Mouse (Mus musculus): ENCODE data around the gene Alk. TPM values are rescaled to one million over a fixed set of nuclear protein-coding genes. Genes with fewer than 3 reads are reported as not detected.

Gene Alk
- polyA plus RNA-seq, 1 experiment from 2014 or later, result 0.09 TPM

DNA sequence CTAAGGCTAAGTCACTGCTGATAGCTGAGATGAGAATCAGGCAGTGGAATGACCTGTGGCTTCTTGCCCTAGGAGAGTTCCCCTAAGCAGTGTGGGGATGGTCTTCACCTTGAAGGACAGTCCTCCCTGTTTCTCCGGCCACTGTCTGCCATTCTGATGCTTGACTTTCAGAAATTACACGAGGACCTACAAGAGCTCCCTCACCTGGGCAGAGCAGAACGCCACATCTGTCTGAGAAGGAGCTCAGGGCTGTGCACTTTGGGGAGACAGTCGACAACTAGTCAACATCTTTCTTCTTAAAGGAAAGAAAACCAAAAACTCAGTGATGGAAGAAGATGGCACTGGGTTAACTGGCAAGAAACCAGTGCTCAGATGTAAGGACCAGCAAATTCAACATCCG lies 335.9 kb downstream of the Alk start:
- Histone ChIP-seq H3K27me3 (ENCODE audit: poor library complexity, severe bottlenecking) (no peaks in the 10 kb centered on the region), H3K9me3 (no peaks in the 10 kb centered on the region), H3K36me3 (replicated peaks) (no peaks in the 10 kb centered on the region), H3K27ac (no peak overlapping the region), H3K4me1 (no peaks in the 10 kb centered on the region), H3K4me3 (no peak overlapping the region)
- no peak for DNase-seq (ENCODE audit: extremely low spot score, low spot score)
- WGBS, result 86% methylated on average over 5 of the region's 5 CpGs

DNA sequence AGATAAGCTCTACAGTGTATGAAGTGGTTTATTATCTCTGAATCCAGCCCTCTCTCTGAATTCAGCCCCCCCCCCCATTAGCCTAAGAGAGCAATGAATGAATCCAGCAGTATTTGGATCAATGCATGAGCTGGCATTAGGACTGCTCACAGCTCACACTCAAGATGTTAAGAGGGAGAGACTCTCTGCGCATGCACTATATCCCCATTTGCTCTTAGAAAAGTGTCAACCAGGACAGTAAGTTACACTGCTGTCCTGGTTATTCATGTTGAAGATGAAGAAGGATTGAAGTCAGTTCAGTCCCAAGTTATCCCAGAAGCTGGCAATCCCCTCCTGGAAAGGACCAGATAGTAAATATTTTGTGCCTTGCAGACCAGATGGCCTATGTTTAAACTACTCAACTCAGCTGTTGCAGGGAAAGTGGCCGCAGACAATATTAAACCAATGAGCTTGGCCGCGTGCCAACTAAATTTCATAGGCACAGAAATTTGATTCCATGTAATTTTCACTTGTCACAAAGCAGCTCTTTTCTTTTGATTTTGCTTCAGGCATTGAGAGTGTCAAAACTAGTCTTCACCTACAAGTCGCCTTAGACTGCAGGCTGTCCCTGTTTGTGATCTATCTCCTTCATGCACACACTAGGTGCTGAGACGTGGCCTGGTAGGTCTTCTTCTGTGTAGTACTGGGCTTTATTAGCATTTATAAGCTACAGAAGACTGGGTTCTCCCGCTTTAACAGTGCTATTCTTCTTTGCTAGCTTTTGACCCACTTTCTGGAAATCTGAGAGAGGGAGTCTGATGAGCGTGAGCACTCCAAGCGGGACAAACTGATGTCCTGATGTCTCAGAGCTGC lies 339.0 kb downstream of the Alk start:
- no peak overlapping the region for H3K4me3 ChIP-seq
- no peaks in the 10 kb centered on the region for H3K27me3 ChIP-seq (ENCODE audit: poor library complexity, severe bottlenecking)
- no peak for DNase-seq (ENCODE audit: extremely low spot score, low spot score)
- H3K36me3 ChIP-seq (replicated peaks), result no peaks in the 10 kb centered on the region
- no peaks in the 10 kb centered on the region for H3K4me1 ChIP-seq
- 90% methylated on average over 9 of the region's 9 CpGs for WGBS
- H3K9me3 ChIP-seq, result no peaks in the 10 kb centered on the region
- H3K27ac ChIP-seq, result no peak overlapping the region

DNA sequence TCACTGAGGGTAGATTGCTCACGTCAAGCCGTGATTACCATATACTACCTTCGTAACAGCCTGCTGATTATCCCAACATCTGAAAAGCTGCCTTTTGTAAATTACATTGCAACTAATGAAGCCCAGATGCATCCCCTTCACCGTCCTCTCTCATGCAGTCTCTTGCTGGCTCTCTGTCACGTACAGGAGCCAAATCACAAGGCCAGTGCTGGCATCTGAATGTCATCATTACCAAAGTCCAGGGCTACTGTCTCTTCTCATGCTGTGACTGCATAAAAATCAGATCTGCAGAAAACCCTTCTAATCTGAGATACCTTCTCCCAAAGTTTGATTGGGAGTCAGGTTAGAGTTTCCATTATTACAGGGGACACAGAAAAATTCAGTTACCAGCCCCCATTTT lies 351.0 kb downstream of the Alk start:
- H3K36me3 ChIP-seq (replicated peaks), result no peaks in the 10 kb centered on the region
- DNase-seq (ENCODE audit: extremely low spot score, low spot score), result no peak
- no peaks in the 10 kb centered on the region for H3K27me3 ChIP-seq (ENCODE audit: poor library complexity, severe bottlenecking)
- H3K4me3 ChIP-seq, result no peak overlapping the region
- no peak overlapping the region for H3K27ac ChIP-seq
- WGBS, result 82% methylated on average over 5 of the region's 5 CpGs
- H3K9me3 ChIP-seq, result no peaks in the 10 kb centered on the region
- H3K4me1 ChIP-seq, result no peaks in the 10 kb centered on the region

DNA sequence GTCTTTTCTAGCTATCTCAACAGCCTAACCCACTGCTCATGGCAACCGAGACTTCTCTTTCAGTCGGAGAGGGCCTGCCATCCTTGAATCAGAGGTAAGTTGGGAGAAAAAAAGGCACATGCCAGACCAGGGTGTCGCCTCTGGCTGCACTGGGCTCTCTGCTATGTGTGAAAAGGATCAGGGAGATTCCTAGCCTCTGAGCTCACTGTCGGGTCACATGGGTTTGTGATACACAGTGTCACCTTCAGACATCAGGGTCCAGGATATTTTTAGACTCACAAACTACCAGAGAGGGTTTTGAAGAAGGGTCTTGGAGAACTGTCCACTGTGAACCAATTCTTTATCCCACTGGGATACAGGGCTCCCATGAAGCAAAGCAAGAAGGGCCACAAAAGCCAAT lies 352.9 kb downstream of the Alk start:
- no peaks in the 10 kb centered on the region for H3K36me3 ChIP-seq (replicated peaks)
- H3K27me3 ChIP-seq (ENCODE audit: poor library complexity, severe bottlenecking), result no peaks in the 10 kb centered on the region
- H3K4me3 ChIP-seq, result no peak overlapping the region
- no peaks in the 10 kb centered on the region for H3K4me1 ChIP-seq
- H3K27ac ChIP-seq, result no peak overlapping the region
- WGBS, result 85% methylated on average over 4 of the region's 4 CpGs
- H3K9me3 ChIP-seq, result no peaks in the 10 kb centered on the region
- DNase-seq (ENCODE audit: extremely low spot score, low spot score), result no peak

DNA sequence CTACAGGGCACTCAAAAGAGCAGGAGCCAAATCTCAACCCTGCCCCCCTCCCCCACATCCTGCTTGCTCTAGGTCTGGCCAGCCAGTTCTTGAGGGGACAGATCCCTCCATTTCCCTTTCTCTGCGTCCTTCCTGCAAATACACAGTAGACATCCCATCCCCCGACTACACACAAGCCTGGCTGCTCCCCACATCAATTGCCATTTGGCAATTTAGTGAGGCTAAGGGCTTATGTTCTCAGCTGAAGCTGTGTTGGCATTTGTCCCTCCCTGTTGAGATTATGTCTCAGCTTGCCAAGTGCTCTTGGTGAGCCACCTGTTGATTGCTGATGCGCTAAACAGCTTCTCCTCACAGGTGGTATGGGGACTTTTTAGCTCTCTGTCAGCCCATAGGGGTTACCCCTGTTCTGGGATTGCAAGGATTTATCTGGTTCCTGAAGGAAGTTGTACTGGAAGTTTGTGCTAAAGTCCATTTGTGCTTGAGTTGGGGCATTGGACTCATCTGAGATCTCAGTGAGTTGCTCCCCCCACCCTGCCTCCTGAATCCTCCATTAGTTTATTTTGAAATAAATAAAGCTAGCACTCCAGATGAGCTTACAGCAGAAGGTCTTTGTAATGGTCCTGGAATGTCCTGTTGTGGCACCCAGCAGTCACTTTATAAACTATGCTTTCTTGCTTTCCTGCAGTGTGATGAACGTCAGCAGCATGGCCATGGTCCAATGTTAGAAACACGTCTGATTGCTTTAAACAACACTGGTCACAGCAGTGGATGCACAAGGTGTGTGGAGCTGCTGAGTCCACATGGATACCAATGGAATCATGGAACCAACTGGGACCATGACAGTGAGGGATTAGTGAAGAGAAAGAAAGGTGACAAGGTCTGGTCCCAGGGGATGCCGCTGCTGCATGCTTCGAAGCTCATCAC lies 353.7 kb downstream of the Alk start:
- no peak overlapping the region for H3K27ac ChIP-seq
- DNase-seq (ENCODE audit: extremely low spot score, low spot score), result no peak
- no peaks in the 10 kb centered on the region for H3K36me3 ChIP-seq (replicated peaks)
- H3K4me1 ChIP-seq, result no peaks in the 10 kb centered on the region
- no peaks in the 10 kb centered on the region for H3K9me3 ChIP-seq
- WGBS, result 82% methylated on average over 7 of the region's 7 CpGs
- no peak overlapping the region for H3K4me3 ChIP-seq
- H3K27me3 ChIP-seq (ENCODE audit: poor library complexity, severe bottlenecking), result no peaks in the 10 kb centered on the region

DNA sequence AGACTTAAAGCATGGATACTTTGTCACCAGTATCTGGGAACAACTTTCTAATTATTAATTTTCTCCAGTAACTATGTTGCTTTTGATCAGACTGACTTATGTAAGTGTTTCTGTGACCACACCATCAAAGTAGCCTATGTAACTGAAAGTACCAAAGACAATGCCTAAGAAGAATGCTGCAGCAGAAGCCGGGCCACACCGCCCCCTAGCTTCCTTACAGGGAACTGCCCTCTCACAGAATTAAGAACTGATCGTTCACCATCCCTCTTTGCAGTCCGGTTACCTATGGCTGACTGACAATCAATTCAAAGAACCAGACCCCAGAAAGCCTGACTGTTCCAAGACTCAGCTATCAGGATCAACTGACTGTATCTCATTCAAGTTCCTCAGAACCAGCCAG lies 362.4 kb downstream of the Alk start:
- H3K27me3 ChIP-seq (ENCODE audit: poor library complexity, severe bottlenecking), result no peaks in the 10 kb centered on the region
- H3K27ac ChIP-seq, result no peak overlapping the region
- H3K4me1 ChIP-seq, result peaks cover 4% of the 10 kb centered on the region; the same call in 1 of the 2 replicates
- no peaks in the 10 kb centered on the region for H3K36me3 ChIP-seq (replicated peaks)
- DNase-seq (ENCODE audit: extremely low spot score, low spot score), result peak; percentile 17
- H3K4me3 ChIP-seq, result no peak overlapping the region
- 57% methylated on average over 4 of the region's 4 CpGs for WGBS
- H3K9me3 ChIP-seq, result 0 out of 2 replicates have a peak, but pooled peaks cover 5% of the 10 kb centered on the region

DNA sequence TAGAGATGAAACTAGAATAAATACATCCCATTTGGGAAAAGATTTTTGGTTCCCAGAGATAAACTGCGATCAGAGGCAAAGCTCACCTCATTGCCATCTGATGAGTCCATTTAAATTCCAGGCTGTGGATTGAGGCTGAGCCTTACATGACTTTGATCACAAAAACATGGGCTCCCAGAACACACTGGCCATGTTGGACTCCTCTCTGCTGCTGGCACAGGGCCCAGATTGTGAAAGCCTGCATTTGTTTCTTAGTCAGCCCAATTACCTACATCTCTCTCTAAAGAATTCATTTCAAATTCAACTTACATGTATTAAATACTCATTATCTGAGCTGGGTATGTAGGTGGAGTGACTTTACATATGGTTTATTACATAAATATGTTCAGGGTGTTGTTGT lies 367.1 kb downstream of the Alk start:
- Histone ChIP-seq H3K27ac (no peak overlapping the region), H3K27me3 (ENCODE audit: poor library complexity, severe bottlenecking) (no peaks in the 10 kb centered on the region), H3K4me1 (no peaks in the 10 kb centered on the region), H3K4me3 (no peak overlapping the region), H3K9me3 (0 out of 2 replicates have a peak, but pooled peaks cover 5% of the 10 kb centered on the region), H3K36me3 (replicated peaks) (no peaks in the 10 kb centered on the region)
- WGBS, result 94% methylated on average over 1 of the region's 1 CpGs
- no peak for DNase-seq (ENCODE audit: extremely low spot score, low spot score)

DNA sequence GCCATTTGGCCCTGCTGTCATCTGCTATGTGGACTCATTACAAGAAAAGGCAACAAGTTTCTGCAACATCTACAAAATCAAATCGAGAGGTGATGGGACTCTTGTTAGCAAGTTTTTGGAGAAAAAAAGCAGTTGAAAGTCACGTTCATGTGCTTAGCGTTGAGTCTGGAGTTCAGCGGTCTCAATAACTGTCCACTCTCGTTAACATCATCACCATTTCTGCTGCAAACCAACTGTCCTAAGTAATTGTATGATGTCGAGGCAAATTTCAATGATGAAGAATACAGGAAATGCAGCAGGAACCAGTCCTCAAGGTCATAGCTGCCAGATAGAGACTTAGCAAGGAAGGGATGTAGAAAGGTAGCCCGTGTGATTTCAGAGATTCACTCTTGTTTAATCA lies 373.5 kb downstream of the Alk start:
- no peaks in the 10 kb centered on the region for H3K27me3 ChIP-seq (ENCODE audit: poor library complexity, severe bottlenecking)
- no peaks in the 10 kb centered on the region for H3K9me3 ChIP-seq
- DNase-seq (ENCODE audit: extremely low spot score, low spot score), result no peak
- no peak overlapping the region for H3K27ac ChIP-seq
- no peaks in the 10 kb centered on the region for H3K4me1 ChIP-seq
- H3K4me3 ChIP-seq, result no peak overlapping the region
- H3K36me3 ChIP-seq (replicated peaks), result no peaks in the 10 kb centered on the region
- WGBS, result 92% methylated on average over 7 of the region's 7 CpGs

DNA sequence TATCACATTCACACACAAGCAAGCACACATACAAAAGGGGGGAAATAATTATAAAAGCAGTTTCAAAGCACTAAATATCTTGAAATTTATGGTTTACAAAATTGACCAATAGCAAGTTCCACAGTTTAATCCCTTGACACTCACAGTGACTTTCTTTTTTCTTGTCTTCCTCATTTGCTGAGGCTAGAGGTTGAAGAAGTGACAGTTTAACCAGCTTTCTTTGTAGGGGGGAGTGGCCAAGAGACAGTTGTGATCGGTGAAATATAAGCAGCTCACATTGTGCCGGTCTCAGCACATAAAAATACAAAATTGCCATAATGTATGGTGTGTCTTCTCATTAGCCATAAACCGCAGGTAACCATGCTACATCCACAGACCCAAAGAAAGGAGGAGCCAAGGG lies 385.6 kb downstream of the Alk start:
- Histone ChIP-seq H3K4me3 (no peak overlapping the region), H3K27me3 (ENCODE audit: poor library complexity, severe bottlenecking) (no peaks in the 10 kb centered on the region), H3K27ac (no peak overlapping the region), H3K36me3 (replicated peaks) (no peaks in the 10 kb centered on the region), H3K4me1 (no peaks in the 10 kb centered on the region), H3K9me3 (no peaks in the 10 kb centered on the region)
- 93% methylated on average over 3 of the region's 3 CpGs for WGBS
- DNase-seq (ENCODE audit: extremely low spot score, low spot score), result no peak

DNA sequence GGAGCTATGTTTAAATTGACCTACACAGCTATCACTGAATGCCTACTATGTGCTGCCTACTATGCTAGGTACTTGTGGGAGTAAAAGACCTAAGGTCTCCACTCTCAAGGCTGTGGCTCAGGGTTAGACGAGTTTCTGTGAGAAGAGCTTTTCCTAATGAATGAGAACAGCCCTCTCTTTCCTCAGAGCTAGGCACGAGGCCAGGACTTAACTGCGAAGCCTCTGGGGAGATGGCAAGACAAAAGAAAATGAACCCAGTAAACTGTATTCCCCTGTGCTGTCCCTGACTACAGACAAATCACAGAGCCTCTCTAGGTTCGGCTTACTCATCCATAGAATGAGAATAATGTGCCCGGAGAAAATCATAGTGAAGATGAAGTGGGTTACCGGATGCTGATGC lies 406.9 kb downstream of the Alk start:
- whole genome bisulfite sequencing, result 91% methylated on average over 6 of the region's 6 CpGs
- no peak overlapping the region for H3K27ac ChIP-seq
- no peaks in the 10 kb centered on the region for H3K9me3 ChIP-seq
- no peak overlapping the region for H3K4me3 ChIP-seq
- no peaks in the 10 kb centered on the region for H3K27me3 ChIP-seq (ENCODE audit: poor library complexity, severe bottlenecking)
- no peak for DNase-seq (ENCODE audit: extremely low spot score, low spot score)
- H3K36me3 ChIP-seq (replicated peaks), result no peaks in the 10 kb centered on the region
- peaks cover 26% of the 10 kb centered on the region for H3K4me1 ChIP-seq

DNA sequence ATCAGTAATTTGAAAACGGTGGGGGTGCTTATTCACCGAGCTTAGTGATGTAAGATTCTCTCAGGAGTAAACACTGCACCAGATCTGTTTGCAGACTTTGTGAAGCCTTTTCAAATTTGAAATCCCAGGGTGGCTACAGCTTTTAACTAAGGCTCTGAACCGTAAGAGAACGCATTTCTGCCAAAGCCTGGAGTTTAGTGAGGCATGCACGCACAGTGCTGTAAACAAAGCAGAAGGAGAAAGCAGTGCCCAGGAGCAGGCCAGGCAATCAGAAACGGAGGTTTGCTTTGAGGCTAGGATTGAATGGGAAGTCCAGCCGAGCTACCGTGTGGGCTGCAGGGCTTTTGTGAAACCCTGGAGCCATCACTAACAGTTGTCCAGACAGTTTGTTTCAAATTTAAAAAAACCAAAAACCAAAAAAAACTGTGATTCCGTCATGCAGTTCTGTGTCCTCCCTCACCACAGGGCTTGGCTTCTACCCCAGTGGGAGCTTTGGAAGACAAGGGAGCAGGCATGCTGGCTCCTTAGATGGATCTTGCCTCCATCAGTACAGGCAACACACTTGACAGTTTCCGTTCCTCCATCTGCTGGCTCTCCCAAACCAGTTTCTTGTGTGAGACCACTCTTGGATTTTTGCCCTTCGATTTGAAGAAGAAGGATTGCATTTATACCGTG lies 409.3 kb downstream of the Alk start:
- Histone ChIP-seq H3K4me3 (no peak overlapping the region), H3K9me3 (no peaks in the 10 kb centered on the region), H3K27me3 (ENCODE audit: poor library complexity, severe bottlenecking) (no peaks in the 10 kb centered on the region), H3K27ac (peak overlapping the region; percentile 76), H3K36me3 (replicated peaks) (no peaks in the 10 kb centered on the region), H3K4me1 (peaks cover 31% of the 10 kb centered on the region)
- peak; percentile 39 for DNase-seq (ENCODE audit: extremely low spot score, low spot score)
- WGBS, result 27% methylated on average over 12 of the region's 12 CpGs

DNA sequence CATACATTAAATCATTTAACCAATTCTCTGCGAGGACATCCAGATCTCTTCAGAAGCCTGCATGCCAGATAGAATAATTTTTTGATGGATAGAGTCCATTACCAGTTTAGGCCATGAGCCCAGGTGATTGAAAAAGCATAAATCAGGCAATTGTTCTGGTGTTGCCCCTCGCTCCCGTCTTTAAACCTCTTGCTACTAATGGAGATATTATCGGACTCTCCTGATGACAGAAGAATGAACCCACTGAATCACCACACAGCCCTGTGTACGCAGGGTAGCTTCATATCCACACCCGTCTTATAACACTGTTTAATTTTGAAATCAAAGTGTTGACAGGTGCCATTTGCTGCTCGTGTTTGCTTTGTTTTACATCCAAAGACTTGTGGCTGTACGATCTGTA lies 413.9 kb downstream of the Alk start:
- WGBS, result 92% methylated on average over 8 of the region's 8 CpGs
- no peak for DNase-seq (ENCODE audit: extremely low spot score, low spot score)
- H3K4me1 ChIP-seq, result peaks cover 26% of the 10 kb centered on the region
- no peaks in the 10 kb centered on the region for H3K36me3 ChIP-seq (replicated peaks)
- H3K27ac ChIP-seq, result no peak overlapping the region
- H3K4me3 ChIP-seq, result no peak overlapping the region
- no peaks in the 10 kb centered on the region for H3K27me3 ChIP-seq (ENCODE audit: poor library complexity, severe bottlenecking)
- no peaks in the 10 kb centered on the region for H3K9me3 ChIP-seq

Data from forebrain, embryonic 10.5 days (tissue).